Mouse (Mus musculus) urinary bladder, postnatal 10 days (tissue): ENCODE data around the gene Gpbar1.

ENCODE experiments used
- DNase-seq: peaks from one replicate; pipeline ENCODE4 v3.0.0; 2022; ENCODE audit warnings: low spot score

Gpbar1 gene

DNA sequence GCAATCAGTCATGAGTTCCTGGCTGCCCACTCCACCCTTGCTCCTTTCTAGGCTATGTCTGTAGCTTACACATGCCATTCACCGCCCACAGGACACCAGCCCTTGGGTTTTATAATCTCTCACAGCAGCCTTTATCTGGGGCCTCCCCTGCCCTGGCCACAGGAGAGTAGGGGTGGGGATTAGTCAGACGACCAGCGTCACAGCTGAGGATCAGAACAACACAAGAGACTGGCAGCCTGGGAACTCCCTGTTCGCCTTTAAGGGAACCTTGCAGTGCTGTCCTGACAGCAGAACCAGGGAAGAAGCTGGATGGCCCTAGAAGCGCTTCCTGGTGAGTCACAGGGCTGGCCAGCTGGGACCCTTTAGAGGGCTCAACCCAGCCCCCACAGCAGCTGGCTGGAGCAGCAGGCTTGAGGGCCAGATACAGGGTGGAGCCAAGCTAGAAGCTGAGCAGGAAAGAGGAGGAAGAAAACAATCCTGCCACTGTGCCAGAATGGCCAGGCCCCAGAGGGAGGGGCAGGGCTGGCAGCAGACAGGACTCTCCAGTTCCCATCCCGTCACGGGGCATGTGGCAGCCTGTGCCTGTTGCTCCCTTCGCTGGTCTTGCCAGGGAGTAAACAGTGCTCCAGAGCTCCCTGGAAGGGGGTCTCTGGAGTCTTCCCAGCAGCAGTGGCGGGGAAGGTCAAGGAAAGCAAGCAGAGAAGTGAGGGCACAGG, 17.3 kb downstream of the Gpbar1 start:
- DNase-seq, result peak; percentile 71

DNA sequence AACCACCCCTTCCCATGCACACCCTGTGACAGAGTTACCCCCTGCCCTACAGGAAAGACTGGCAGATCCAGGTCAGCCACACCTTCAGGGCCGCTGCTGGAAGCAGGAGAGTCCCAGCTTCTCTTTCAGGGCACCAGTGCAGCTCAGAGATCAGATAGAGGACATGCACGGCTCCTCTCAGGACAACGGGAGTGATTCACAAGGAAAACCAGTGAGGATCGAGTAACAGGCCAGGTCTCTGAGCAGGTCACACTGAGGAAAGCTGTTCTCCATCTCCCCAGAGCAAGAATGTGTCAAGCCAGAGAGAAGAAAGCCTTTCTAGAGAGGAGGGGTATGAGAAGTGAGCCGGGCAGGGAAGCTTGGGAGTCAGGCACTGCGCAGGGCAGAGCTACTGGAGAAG, 18.1 kb downstream of the Gpbar1 start:
- DNase-seq, result no peak

DNA sequence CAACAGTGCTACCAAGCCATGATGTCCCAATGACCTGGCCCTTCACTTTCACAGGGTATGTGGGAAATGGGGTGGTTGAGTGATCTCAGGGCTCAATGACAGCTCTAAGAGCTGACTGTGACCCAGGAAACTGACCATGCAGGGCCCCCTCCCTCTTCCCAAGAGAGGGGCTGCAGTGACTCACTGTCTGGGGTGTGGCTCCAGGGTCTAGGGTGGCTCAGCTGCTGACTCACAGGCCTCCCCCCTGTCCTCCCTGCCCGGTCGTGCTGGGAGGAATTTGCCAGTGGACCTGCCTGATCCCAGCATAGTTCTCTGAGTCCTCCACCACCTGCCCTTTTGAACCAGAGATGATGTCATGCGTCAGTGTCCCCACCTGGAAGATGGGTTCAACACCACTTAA, 18.9 kb downstream of the Gpbar1 start:
- no peak for DNase-seq

GRCm38 (mm10) chr1:74298157-74298750, 19.9 kb downstream of the Gpbar1 start:
- no peak for DNase-seq

- DNase-seq, result no peak
Observed at GRCm38 (mm10) chr1:74298996-74299395, 20.6 kb downstream of the Gpbar1 start.

- DNase-seq, result no peak
Observed at GRCm38 (mm10) chr1:74300347-74301110, 22.2 kb downstream of the Gpbar1 start.

GRCm38 (mm10) chr1:74302229-74302628, 23.9 kb downstream of the Gpbar1 start:
- no peak for DNase-seq

DNA sequence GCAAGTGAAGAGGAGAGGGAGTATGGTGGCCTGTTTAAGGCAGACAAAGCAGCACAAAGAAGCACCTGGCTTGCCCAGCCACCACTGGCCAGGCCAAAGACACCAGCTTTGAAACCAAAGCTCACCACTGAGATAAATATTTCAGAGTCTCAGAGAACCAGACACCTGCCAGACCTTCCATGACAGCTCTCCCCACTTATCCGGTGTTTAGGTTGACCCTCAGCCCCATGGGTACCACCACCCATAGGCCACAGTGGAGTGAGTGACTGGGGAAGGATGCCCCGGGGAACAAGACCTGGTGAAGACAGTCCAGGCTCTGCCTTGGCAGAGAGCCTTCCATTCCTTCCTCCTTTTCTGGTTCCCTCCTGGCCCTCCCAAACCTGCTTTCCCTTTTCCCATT, 24.5 kb downstream of the Gpbar1 start:
- DNase-seq, result no peak

- DNase-seq, result peak; percentile 50
Observed at GRCm38 (mm10) chr1:74303509-74304338, 25.4 kb downstream of the Gpbar1 start.

GRCm38 (mm10) chr1:74304339-74304790, 26.0 kb downstream of the Gpbar1 start:
- no peak for DNase-seq

GRCm38 (mm10) chr1:74304946-74305345, 26.6 kb downstream of the Gpbar1 start:
- DNase-seq, result no peak

- no peak for DNase-seq
Observed at GRCm38 (mm10) chr1:74305522-74305921, 27.2 kb downstream of the Gpbar1 start, which contains the start of gene Tmbim1. Gene Tmbim1 (minus strand): TSS chr1:74305622.

DNA sequence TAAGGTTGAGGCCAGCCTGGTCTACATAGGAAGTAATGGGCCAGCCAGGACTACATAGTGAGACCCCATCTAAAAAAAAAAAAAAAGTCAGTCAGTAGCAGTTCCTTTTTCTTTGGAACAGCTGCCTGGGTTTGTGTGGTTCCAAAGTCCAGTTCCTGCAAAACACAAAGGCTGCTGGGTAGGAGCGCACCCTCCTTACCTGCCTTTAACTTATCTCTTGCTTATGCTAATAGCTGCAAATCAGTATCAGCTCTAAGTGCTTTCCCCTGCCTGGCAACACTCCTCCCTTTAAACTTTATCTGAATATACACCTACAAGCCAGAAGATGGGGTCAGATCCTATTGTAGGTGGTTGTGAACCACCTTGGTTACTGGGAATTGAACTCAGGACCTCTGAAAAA, 28.8 kb downstream of the Gpbar1 start:
- DNase-seq, result no peak

DNA sequence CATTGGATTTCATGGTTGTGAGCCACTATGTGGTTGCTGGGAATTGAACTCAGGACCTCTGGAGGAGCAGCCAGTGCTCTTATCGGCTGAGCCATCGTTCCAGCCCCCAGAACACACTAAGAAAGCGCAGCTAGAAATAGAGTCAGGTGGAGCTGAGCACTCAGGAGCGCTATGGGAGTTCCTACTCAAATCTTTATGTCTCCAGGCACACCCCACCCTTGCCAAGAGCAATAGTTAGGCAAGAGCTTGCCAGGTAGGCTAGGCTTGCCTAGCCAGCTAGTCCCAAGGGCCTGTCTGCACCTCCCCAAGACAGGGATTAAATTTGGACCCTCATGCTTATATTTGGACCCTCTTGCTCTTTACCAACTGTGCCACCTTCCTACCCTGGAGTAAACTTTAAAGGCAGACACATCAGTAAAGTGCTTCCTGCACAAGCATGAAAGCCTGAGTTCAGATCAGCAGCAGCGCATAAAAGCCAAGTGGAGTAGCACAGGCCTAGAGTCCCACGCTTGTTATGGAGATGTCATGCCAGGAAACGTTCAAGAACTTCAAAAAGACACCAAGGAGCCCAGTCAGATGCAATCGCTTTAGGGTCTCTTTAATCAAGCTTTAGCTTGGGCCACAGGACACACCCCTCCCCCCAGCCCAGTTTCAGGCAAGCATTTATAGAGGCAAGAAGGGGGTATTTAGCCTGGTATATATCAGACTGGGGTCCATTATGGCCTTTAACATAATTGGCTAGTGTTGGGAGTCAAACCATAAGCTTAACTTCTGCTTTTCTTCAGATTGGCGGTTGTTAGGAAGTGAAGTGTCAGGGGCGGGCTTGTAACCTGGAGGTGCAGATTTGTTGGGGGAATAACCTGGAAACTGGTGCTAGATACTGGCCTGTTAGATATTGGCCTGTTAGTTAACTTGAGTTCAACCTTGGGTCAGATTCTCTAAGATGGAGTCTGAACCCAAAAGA, 29.9 kb downstream of the Gpbar1 start:
- DNase-seq, result no peak

DNA sequence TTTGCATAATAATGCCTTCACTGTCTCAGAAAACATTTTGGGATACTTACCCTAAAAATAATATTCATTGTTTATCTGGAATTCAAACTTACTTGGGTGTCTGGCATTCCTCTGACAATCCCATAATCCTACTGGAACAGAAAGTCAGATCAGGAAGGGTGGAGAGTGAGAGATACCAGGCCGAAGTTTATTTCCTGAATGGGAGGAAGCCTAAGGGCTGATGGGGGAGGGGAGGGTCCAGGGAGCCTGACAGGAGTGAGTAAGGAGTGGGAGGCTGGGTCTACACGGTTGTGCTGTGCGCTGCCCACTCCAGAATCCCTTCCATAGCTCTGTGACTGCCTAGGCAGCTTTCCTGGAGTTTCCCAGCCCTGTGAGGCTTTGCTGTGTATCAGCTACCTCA, 31.4 kb downstream of the Gpbar1 start:
- DNase-seq, result no peak

- no peak for DNase-seq
Observed at GRCm38 (mm10) chr1:74313049-74313692, 34.8 kb downstream of the Gpbar1 start.

GRCm38 (mm10) chr1:74314796-74315195, 36.4 kb downstream of the Gpbar1 start:
- DNase-seq, result no peak

GRCm38 (mm10) chr1:74316114-74316827, 37.9 kb downstream of the Gpbar1 start:
- no peak for DNase-seq

DNA sequence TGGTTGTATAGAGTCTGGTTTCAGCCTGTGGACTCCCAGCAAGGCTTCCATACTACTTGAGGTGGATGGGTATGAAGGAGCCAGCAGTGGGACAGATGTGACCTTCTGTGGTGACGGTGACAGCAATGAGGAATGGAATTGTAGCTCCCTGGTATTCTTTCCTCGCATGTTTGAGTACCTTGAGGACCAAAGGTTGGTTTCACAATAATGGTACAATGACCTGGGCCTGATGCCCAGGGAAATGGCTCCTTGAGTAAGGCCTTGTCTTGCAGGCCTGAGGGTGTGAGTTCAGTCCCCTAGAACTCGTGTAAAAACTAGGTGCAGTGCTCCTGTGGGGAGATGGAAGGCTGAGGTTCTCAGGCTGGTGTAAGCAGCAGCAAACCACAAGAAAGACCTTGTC, 40.4 kb downstream of the Gpbar1 start:
- no peak for DNase-seq

DNA sequence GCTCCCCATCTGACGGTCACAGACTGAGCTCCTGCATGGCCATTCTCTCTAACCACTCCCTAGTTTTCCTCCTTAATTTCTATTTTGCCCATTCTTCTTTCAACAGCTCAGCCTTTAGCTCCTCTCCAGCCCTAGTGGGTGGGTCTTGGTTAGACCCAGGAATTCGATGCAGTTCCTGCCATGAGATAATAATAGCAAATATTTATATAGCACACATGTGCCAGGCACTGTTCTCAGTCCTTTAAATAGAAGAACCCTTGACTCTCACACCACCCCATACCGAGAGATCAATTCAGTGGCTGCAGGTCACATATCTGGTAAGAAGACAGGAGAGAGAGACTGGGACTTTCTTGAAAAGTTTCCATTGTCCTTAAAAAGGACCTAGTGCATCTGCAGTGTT, 43.0 kb downstream of the Gpbar1 start:
- no peak for DNase-seq
